Mouse (Mus musculus) heart, postnatal 0 days (tissue): Measurements from ENCODE around the gene Pla2g12a.

Experiments used
- CTCF ChIP-seq: IDR thresholded peaks from 2 replicates; pipeline ENCODE4 v1.5.1; 2016; ENCODE audit warnings: antibody characterized with exemption, control low read depth, low read depth
- EP300 ChIP-seq: IDR thresholded peaks from 2 replicates; pipeline ENCODE4 v1.6.1; 2016; ENCODE audit warnings: antibody characterized with exemption, low read depth

- TF ChIP-seq CTCF: no peak
- no peak for TF ChIP-seq EP300
Observed at GRCm38 (mm10) chr3:129936561-129936960, 58.2 kb downstream of the Pla2g12a start.
